Mouse (Mus musculus): ENCODE data around the gene Kidins220.

- TF ChIP-seq POLR2A (IDR thresholded peaks at IDR 0.05; ENCODE audit: extremely low read depth, insufficient read depth, low read length) (peak; percentile 79), CTCF (IDR thresholded peaks at IDR 0.05; ENCODE audit: low read depth, low read length) (no peak)
Measured at GRCm38 (mm10) chr12:24974446-24975114, at the start of gene Kidins220.

Measured in liver, adult 2 months (tissue).